Mouse (Mus musculus): ENCODE measurements around the gene Cdh13.

Gene Cdh13

GRCm38 (mm10) chr8:118956109-118956508, 672.6 kb downstream of the Cdh13 start:
- DNase-seq (ENCODE audit: low read depth): no peak

GRCm38 (mm10) chr8:118961877-118962545, 678.5 kb downstream of the Cdh13 start:
- no peak for DNase-seq (ENCODE audit: low read depth)

GRCm38 (mm10) chr8:118965101-118965840, 681.7 kb downstream of the Cdh13 start:
- no peak for DNase-seq (ENCODE audit: low read depth)

- DNase-seq (ENCODE audit: low read depth): no peak
Observed at GRCm38 (mm10) chr8:118968896-118969295, 685.4 kb downstream of the Cdh13 start.

GRCm38 (mm10) chr8:118979800-118980199, 696.3 kb downstream of the Cdh13 start:
- no peak for DNase-seq (ENCODE audit: low read depth)

GRCm38 (mm10) chr8:118983724-118984123, 700.2 kb downstream of the Cdh13 start:
- DNase-seq (ENCODE audit: low read depth): no peak

GRCm38 (mm10) chr8:118986796-118987195, 703.3 kb downstream of the Cdh13 start:
- DNase-seq (ENCODE audit: low read depth): no peak

- no peak for DNase-seq (ENCODE audit: low read depth)
Observed at GRCm38 (mm10) chr8:118995641-118996188, 712.2 kb downstream of the Cdh13 start.

GRCm38 (mm10) chr8:119000595-119000994, 717.1 kb downstream of the Cdh13 start:
- no peak for DNase-seq (ENCODE audit: low read depth)

- no peak for DNase-seq (ENCODE audit: low read depth)
Observed at GRCm38 (mm10) chr8:119004821-119005220, 721.3 kb downstream of the Cdh13 start.

- no peak for DNase-seq (ENCODE audit: low read depth)
Observed at GRCm38 (mm10) chr8:119018675-119019074, 735.1 kb downstream of the Cdh13 start.

- peak; percentile 10 for DNase-seq (ENCODE audit: low read depth)
Observed at GRCm38 (mm10) chr8:119020781-119021180, 737.2 kb downstream of the Cdh13 start.

- no peak for DNase-seq (ENCODE audit: low read depth)
Observed at GRCm38 (mm10) chr8:119021478-119021877, 737.9 kb downstream of the Cdh13 start.

GRCm38 (mm10) chr8:119022301-119022870, 738.9 kb downstream of the Cdh13 start:
- DNase-seq (ENCODE audit: low read depth): no peak

GRCm38 (mm10) chr8:119033398-119033797, 749.9 kb downstream of the Cdh13 start:
- no peak for DNase-seq (ENCODE audit: low read depth)

- no peak for DNase-seq (ENCODE audit: low read depth)
Observed at GRCm38 (mm10) chr8:119034037-119034436, 750.5 kb downstream of the Cdh13 start.

GRCm38 (mm10) chr8:119035126-119035525, 751.6 kb downstream of the Cdh13 start:
- DNase-seq (ENCODE audit: low read depth): peak; percentile 0

- no peak for DNase-seq (ENCODE audit: low read depth)
Observed at GRCm38 (mm10) chr8:119037571-119037970, 754.0 kb downstream of the Cdh13 start.

GRCm38 (mm10) chr8:119039358-119039757, 755.8 kb downstream of the Cdh13 start:
- no peak for DNase-seq (ENCODE audit: low read depth)

- DNase-seq (ENCODE audit: low read depth): no peak
Observed at GRCm38 (mm10) chr8:119057876-119058275, 774.3 kb downstream of the Cdh13 start.

GRCm38 (mm10) chr8:119061671-119062070, 778.1 kb downstream of the Cdh13 start:
- DNase-seq (ENCODE audit: low read depth): no peak

GRCm38 (mm10) chr8:119064523-119064922, 781.0 kb downstream of the Cdh13 start:
- DNase-seq (ENCODE audit: low read depth): no peak

- no peak for DNase-seq (ENCODE audit: low read depth)
Observed at GRCm38 (mm10) chr8:119072291-119072690, 788.8 kb downstream of the Cdh13 start.

All from fibroblast of lung, adult 2 months (primary cell).